Mouse (Mus musculus) spleen, embryonic (tissue): ENCODE results near the gene C130050O18Rik.

Source experiments
- CTCF ChIA-PET: fragments of 350-600 bp; sonication (Branson Sonifier 250); formaldehyde crosslinking; loops from one replicate; lab custom pipeline; 2022; lab: Charles Lee

C130050O18Rik gene

DNA sequence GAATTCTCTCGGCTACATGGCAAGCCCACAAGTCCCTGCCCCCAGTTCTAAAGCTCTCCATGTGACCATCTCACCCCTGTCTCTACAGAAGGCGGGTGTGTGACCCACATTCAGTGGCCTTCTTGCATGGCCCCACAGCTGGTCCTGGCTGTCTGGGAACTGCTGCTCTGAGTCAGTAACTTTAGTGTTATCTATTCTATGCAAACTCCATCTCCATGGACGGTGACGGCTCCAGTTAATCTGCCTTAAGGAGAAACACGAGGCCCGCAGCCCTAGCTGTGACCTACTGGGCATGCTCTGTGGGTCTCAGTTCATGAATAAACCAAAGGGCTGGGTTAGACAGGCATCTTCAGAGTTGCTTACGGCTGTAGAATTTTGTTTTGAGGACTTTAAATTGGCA lies 10.7 kb upstream of the C130050O18Rik start:
- CTCF ChIA-PET = interaction anchor here (1.1 kb wide), 1 partner anchor 20 kb away, joined by 4 read pairs; no protein-coding TSS in a partner anchor

DNA sequence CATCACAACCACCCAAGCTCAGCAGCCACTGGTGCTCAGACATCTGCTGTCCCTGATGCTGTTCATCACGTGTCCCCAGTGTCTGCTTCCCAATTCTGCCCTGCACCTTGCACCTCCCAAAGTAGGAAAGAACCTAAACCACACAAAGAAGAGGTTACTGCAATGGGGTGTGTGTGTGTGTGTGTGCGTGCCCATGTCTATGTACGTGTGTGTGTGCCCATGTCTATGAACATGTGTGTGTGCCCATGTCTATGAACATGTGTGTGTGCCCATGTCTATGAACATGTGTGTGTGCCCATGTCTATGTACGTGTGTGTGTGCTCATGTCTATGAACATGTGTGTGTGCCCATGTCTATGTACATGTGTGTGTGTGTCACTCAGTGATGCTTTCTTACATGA lies 9.6 kb upstream of the C130050O18Rik start:
- CTCF ChIA-PET = interaction anchor here (0.7 kb wide), 2 partner anchors 13 to 15 kb away, joined by 3 to 4 read pairs; no protein-coding TSS in a partner anchor

GRCm38 (mm10) chr5:139397359-139397916 lies 7.6 kb upstream of the C130050O18Rik start:
- CTCF ChIA-PET = interaction anchor here (0.5 to 2.6 kb wide), 5 partner anchors 14 to 208 kb away, joined by 3 to 16 read pairs (median 7); no protein-coding TSS in a partner anchor

DNA sequence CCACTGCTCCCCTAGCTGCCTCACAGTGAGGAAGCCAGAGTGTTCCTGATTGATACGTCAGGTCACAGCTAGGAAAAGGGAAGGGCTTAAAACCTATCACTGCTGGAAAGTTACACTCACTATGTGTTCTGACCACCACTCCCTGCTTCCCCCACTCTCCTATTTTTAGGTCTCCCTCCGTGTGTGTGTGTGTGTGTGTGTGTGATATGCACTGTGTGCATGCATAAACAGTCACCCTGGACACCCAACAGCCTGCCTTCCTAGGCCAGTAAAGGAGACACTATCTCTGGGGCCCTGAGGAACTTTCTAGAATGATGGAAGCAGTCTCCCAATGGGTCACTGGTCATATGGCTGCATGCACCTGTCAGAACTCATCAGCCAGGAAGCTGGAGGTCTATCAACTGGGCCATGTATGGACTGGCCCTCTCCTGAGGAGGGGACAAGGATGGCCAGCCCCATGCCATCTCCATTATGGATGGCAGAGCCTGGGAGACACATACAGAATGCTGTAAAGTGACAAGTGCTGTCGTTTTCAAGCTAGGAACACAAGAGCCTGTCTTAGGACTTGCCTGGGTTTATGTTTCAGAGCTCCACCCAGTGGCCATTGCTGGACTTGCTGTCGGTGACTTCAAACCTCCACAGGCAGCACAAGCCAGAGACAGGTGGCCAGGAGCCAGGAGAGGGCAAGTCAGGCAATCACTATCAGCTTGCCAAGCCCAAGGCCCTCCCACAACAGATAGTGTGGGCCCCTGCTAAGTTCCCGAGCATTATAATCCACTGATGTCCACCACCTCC lies 6.9 kb upstream of the C130050O18Rik start:
- CTCF ChIA-PET = interaction anchor here (0.5 to 2.6 kb wide), 6 partner anchors 15 to 209 kb away, joined by 3 to 16 read pairs (median 6); no protein-coding TSS in a partner anchor

DNA sequence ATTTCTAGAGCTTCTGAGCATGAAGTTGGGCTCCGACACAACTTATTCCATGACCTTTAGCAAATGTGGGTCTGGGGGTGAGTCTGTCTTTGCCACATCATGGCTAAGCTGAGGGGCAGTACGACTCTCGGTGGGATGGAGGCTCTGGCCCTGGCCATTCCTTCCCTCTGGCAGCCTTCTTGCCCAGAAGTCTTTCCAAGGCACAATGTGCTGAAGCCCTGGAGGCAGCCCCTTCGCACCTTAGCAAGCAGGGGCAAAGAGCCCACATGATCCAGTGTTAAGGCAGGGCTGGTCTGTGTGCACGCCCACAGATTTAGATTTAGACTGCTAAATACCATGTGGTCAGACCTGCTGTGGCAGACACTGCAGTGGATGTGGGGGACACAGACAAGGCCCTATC lies 6.3 kb upstream of the C130050O18Rik start:
- CTCF ChIA-PET = interaction anchor here (0.6 to 2.6 kb wide), 4 partner anchors 16 to 106 kb away, joined by 3 to 16 read pairs (median 6); no protein-coding TSS in a partner anchor

GRCm38 (mm10) chr5:139399991-139400390 lies 5.1 kb upstream of the C130050O18Rik start:
- CTCF ChIA-PET = interaction anchor here (0.7 kb wide), 1 partner anchor 1489 kb away, joined by 3 read pairs; no protein-coding TSS in a partner anchor

DNA sequence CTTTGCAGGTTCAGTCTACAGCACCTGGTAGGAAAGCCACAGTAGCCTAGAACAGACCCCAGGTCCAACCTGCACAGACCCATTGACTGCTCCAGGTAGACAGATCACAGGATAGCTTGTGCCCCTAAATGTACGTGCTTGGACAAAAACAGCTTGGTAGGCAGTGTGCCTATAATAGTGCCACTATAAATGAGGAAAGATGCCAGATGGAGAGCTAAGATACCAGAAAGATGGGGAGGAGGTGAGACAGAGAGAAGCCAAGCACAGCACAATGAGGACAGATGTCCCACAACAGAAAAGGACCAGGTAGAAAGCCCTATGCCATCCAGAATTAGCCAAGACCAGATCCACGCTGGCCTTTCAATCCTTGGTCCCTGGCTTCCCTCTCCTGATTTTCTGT lies 3.0 kb upstream of the C130050O18Rik start:
- CTCF ChIA-PET = no interaction called here

DNA sequence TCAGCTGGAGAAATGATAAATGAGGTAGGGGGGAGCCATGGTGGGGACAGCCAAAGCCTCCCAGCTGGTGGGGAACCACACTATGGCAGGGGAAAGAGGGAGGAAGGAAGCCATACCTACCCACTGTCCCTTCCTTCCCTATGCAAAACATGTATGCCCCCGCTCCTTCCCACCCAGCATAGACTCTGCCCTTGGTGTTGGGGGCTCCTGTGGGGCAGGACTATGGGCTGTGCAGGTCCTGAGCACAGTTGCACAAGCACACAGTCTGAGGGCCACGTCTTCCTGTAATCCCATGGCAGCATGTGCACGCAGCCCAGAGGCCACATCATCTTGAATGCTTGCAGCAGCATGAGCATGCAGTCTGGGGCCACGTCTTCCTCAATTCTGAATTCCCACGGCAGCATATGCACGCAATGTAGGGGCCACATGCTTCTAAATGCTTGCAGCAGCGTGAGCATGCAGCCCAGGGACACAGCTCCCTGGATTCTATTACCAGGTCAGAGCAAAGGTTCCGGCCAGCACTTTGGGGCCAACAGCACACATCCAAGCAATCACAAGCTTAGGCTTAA lies 1.3 kb upstream of the C130050O18Rik start:
- CTCF ChIA-PET = no interaction called here

GRCm38 (mm10) chr5:139405478-139405877 lies 398 bp downstream of the C130050O18Rik start:
- CTCF ChIA-PET = no interaction called here

DNA sequence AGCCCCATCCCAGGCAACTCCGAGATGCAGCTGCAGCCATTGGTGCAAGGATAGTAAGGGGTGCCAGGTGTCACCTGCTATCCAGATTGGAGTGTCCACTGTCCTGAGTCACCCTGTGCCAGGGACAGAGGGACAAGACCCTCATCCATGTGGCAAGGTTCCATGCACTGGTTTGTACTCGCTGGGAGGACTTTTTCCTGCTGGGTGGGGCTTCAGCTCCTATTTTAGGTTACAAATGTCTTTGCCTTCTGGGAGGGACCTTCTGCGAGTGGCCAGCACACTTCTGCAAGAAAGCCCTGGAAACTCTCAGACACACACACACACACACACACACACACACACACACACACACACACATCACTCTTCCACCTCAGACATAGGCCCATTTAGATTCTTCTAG lies 873 bp downstream of the C130050O18Rik start:
- CTCF ChIA-PET = no interaction called here

GRCm38 (mm10) chr5:139407121-139407885 lies 2.2 kb downstream of the C130050O18Rik start:
- CTCF ChIA-PET = interaction anchor here (0.7 kb wide), 1 partner anchor 59 kb away, joined by 3 read pairs; no protein-coding TSS in a partner anchor

DNA sequence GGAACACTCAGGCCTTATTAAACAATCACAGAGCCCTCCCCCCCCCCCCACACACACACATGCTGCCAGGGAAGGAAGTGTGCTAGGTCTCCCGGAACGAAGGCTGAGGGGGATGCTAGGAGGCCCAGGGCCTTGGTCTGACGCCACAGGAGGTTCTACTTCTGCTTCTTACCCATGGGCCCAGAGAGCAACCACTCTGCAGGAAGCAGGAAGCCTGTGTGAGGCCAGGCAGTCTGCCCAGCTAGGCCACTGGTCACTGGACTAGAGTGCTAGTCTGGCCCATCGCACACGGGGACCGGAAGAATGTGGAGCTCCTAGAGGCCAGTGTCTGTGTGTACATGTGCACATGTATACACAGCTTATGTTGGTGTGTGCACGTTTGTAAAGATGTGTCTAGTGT lies 3.4 kb downstream of the C130050O18Rik start:
- CTCF ChIA-PET = interaction anchor here (0.6 kb wide), 3 partner anchors 9 to 1659 kb away, joined by 3 to 5 read pairs (median 5); no protein-coding TSS in a partner anchor

GRCm38 (mm10) chr5:139409412-139409811 lies 4.3 kb downstream of the C130050O18Rik start:
- CTCF ChIA-PET = no interaction called here

DNA sequence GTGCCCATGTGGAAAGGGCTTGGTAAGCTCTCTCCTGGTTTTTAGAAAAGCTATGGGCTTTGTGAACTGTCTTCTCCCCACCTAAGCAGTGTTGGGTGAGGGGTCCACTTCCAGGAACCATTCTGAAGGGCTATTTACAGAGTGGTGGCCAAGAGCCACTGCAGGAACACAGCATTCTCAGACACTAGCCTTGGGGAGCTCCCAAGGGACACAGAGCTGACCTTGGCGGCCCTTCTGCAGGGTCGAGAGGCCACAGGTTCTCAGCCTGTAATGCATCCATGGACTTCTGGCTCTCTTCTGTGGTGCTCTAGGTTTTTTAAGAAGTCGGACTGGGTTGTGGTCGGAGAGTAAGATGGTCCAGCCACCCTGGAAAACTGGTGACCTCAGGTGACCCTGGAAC lies 5.0 kb downstream of the C130050O18Rik start:
- CTCF ChIA-PET = no interaction called here

- CTCF ChIA-PET = interaction anchor here (0.6 kb wide), 1 partner anchor 425 kb away, joined by 4 read pairs; no protein-coding TSS in a partner anchor
Observed at GRCm38 (mm10) chr5:139411117-139411516, 6.0 kb downstream of the C130050O18Rik start.

DNA sequence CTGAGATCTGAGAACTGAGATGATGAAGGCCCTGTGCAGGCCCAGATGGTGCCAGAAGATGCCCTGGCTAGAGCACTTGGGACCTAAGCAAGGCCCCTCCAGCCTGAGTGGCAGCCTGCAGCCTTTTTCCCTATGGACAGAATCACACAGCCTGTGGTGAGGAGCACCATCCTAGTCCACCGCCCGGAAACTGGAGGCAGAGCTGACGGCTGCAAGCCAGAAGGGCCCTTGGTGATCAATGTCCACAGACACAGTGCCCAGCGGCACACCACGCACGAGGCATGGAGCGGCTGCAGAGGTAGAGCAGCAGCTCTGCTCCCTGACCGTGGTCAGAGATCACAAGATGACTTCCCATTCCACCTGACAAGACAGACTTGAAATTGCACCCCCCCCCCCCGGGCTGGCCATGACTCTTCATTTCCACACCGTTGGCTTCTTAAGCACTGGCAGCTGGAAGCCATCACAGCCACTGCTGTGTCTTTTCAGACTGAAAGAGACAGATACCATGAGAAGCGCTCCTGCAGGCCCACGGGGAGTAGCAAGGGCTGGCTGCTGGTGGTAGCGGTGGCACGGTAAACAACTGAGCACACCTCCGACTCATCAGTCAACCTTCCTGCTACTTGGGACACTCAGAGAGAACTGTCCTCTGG lies 6.7 kb downstream of the C130050O18Rik start:
- CTCF ChIA-PET = interaction anchor here (0.6 kb wide), 2 partner anchors 38 to 426 kb away, joined by 3 to 4 read pairs; no protein-coding TSS in a partner anchor

DNA sequence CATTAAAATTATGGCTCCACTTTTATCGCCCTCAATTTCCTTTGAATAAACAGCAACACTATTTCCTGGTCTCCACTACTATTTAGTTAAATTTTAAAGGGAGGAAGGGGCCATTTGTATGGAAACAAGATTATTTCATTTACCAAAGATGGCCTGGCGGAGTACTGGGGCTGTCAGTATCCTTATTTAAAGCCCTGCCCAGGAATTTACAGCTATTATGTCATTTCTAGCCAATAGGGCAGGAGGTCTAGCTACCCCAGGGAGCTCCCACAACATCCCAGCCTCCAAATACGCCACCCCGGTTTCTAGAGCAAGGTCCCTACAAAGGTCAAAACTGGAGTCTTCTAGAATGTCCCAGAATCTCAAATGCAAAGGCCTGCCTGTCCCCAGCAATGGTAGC lies 8.5 kb downstream of the C130050O18Rik start:
- CTCF ChIA-PET = interaction anchor here (0.7 kb wide), 1 partner anchor 178 kb away, joined by 3 read pairs; no protein-coding TSS in a partner anchor

- CTCF ChIA-PET = no interaction called here
Observed at GRCm38 (mm10) chr5:139415001-139415400, 9.9 kb downstream of the C130050O18Rik start.

DNA sequence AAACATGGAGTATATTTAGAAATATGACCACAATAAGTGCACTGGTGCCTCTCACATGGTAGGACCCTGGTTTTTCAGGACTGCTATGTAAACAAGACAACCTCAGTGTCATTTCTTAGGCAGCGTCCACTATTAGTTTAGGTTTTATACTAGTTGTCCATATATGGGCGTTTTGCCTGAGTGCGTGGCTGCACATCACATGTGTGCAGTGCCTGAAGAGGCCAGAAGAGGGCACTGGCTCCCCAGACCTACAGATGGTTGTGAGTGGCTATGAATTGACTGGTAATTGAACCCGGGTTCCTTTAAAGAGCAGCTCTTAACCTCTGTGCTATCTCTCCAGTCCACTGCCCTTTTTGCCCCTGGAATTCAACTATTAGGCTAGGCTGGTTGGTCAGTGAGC lies 11.9 kb downstream of the C130050O18Rik start:
- CTCF ChIA-PET = interaction anchor here (0.8 kb wide), 1 partner anchor 159 kb away, joined by 3 read pairs; no protein-coding TSS in a partner anchor

DNA sequence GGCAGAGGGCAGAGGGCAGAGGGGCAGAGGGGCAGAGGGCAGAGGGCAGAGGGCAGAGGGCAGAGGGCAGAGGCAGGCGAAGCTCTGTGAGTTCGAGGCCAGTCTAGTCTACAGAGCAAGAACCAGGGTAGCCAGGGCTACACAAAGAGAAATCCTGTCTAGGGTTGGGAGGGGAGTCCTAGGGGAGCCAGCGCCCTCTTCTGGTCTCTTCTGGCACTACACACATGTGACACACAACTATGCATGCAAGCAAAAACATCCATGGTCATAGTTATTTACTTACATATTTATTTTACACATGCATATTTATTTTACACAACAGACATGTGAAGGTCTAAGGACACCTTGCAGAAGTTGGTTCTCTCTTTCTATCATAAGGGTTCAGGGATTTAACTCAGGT lies 12.4 kb downstream of the C130050O18Rik start:
- CTCF ChIA-PET = interaction anchor here (0.6 to 0.8 kb wide), 2 partner anchors 9 to 159 kb away, joined by 3 to 5 read pairs; no protein-coding TSS in a partner anchor
